11 mouse cellular contexts compared by ENCODE assay signal in the genomic region with DNA sequence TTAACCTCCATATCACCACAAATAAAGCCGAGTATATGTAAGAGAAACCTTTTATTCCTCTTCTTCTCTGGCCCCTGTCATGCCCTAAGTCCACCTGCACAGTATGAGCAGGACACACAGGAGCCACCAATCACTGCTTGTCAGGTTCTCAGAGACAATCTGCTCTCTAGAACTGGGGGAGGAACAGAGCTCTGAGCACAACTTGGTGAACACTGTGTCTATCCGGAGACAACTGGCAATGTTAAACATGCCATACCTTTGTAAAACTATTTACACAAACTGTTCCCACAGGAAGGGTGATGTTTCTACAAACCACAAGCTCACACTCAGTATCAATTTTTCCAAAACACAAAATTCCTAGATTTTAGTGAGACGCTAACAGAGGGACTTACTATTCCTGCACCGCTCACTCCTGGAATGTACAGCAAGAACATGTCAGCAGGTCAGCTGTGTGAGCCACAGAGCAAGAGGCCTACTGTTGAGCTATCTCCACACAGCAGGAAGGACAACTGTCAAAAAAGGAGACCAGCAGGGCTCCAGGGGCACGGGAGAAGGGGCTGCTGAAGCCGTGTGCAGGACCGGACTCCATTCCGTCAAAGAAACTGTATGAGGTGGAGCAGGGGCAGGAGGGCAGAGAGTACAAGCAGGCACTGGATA. TPM values are rescaled to one million over a fixed set of nuclear protein-coding genes. Genes with fewer than 3 reads are reported as not detected.
DNase-seq lines count a peak whose midpoint lies in the region; ATAC-seq lines count a peak whose summit lies in the region.
"Had no signal": no experiment of that assay in that cellular context is flagged by ENCODE, and none has a peak within 500 bp of the region (broad histone marks: within the 10 kb centered on the region; RNA-seq: fewer than 3 reads in every experiment).

No protein-coding gene starts in this region.

- no peak for ATAC-seq in hindbrain, embryonic 13.5 days (ENCODE audit: low FRiP score)
- no peak for ATAC-seq in hindbrain, embryonic 11.5 days (ENCODE audit: low FRiP score)
- no peak for ATAC-seq in midbrain, embryonic 11.5 days (ENCODE audit: low FRiP score)
- no peak for ATAC-seq in intestine, embryonic 14.5 days (replicated peaks; ENCODE audit: low FRiP score, low TSS enrichment, low read depth)

- no peak for DNase-seq in hindbrain, embryonic 11.5 days (ENCODE audit: low spot score)
- DNase-seq in midbrain, embryonic 11.5 days (ENCODE audit: low spot score, missing footprints), result peak; percentile 78
- DNase-seq in midbrain, embryonic 10.5 days (ENCODE audit: low spot score), result no peak
- no peak for DNase-seq in intestine, embryonic 14.5 days (ENCODE audit: low spot score)
- no peak for DNase-seq in left cerebral cortex, postnatal 36 days (ENCODE audit: low spot score in 2 of 2)
- DNase-seq in ovary, postnatal 36 days (ENCODE audit: low spot score), result no peak
- no peak for DNase-seq in layer of hippocampus, adult 9-10 months (ENCODE audit: low spot score)
- DNase-seq: cerebellum, adult 11 months; gastrocnemius, postnatal 36 days had no signal

- H3K4me2 ChIP-seq in hindbrain, embryonic 13.5 days, result no peak overlapping the region
- H3K4me2 ChIP-seq in hindbrain, embryonic 11.5 days (replicated peaks; ENCODE audit: low read depth, low read length), result no peak overlapping the region
- H3K4me2 ChIP-seq in midbrain, embryonic 11.5 days, result no peak overlapping the region
- no peak overlapping the region for H3K4me2 ChIP-seq in intestine, embryonic 14.5 days (ENCODE audit: low read length)
- H3K4me2 ChIP-seq: neural tube, embryonic 13.5 days had no signal

- no peaks in the 10 kb centered on the region for H3K9me3 ChIP-seq in hindbrain, embryonic 13.5 days
- no peaks in the 10 kb centered on the region for H3K9me3 ChIP-seq in hindbrain, embryonic 11.5 days (ENCODE audit: control insufficient read depth, low read length)
- H3K9me3 ChIP-seq in midbrain, embryonic 11.5 days (ENCODE audit: control insufficient read depth, low read length), result no peaks in the 10 kb centered on the region
- no peaks in the 10 kb centered on the region for H3K9me3 ChIP-seq in midbrain, embryonic 10.5 days (replicated peaks)
- H3K9me3 ChIP-seq in intestine, embryonic 14.5 days (ENCODE audit: control insufficient read depth, low read length), result no peaks in the 10 kb centered on the region
- H3K9me3 ChIP-seq: neural tube, embryonic 13.5 days had no signal

- H3K27ac ChIP-seq in hindbrain, embryonic 13.5 days, result 0 out of 2 replicates have a peak overlapping the region, but pooled peaks have one; percentile 30
- no peak overlapping the region for H3K27ac ChIP-seq in hindbrain, embryonic 11.5 days (ENCODE audit: low read depth, low read length)
- no peak overlapping the region for H3K27ac ChIP-seq in midbrain, embryonic 11.5 days (ENCODE audit: low read depth, low read length)
- H3K27ac ChIP-seq in midbrain, embryonic 10.5 days (replicated peaks), result no peak overlapping the region
- H3K27ac ChIP-seq in intestine, embryonic 14.5 days (ENCODE audit: low read depth), result peak overlapping the region; percentile 79

- H3K36me3 ChIP-seq in hindbrain, embryonic 13.5 days, result no peaks in the 10 kb centered on the region
- no peaks in the 10 kb centered on the region for H3K36me3 ChIP-seq in hindbrain, embryonic 11.5 days (ENCODE audit: control insufficient read depth, insufficient read depth, low read length)
- no peaks in the 10 kb centered on the region for H3K36me3 ChIP-seq in midbrain, embryonic 11.5 days (ENCODE audit: control insufficient read depth, insufficient read depth, low read length)
- peaks cover 4% of the 10 kb centered on the region for H3K36me3 ChIP-seq in midbrain, embryonic 10.5 days
- H3K36me3 ChIP-seq in intestine, embryonic 14.5 days (ENCODE audit: control insufficient read depth, insufficient read depth, low read length), result peaks cover 5% of the 10 kb centered on the region; the same call in 1 of the 2 replicates
- H3K36me3 ChIP-seq: neural tube, embryonic 13.5 days had no signal

- intact Hi-C loops in left cerebral cortex, postnatal 36 days (cut with DNase I), result no loop called here

- H3K4me1 ChIP-seq in hindbrain, embryonic 13.5 days (replicated peaks), result no peaks in the 10 kb centered on the region
- H3K4me1 ChIP-seq in hindbrain, embryonic 11.5 days (replicated peaks; ENCODE audit: control insufficient read depth, insufficient read depth, low read length), result no peaks in the 10 kb centered on the region
- H3K4me1 ChIP-seq in midbrain, embryonic 11.5 days (ENCODE audit: control insufficient read depth, insufficient read depth, low read length), result no peaks in the 10 kb centered on the region
- peaks cover 5% of the 10 kb centered on the region for H3K4me1 ChIP-seq in midbrain, embryonic 10.5 days
- H3K4me1 ChIP-seq in intestine, embryonic 14.5 days (replicated peaks; ENCODE audit: control insufficient read depth, insufficient read depth, low read length), result peaks cover 27% of the 10 kb centered on the region

- no peak overlapping the region for H3K4me3 ChIP-seq in hindbrain, embryonic 13.5 days
- H3K4me3 ChIP-seq in hindbrain, embryonic 11.5 days (ENCODE audit: low read depth, low read length), result no peak overlapping the region
- no peak overlapping the region for H3K4me3 ChIP-seq in midbrain, embryonic 11.5 days (ENCODE audit: low read depth, low read length)
- H3K4me3 ChIP-seq in midbrain, embryonic 10.5 days, result no peak overlapping the region
- H3K4me3 ChIP-seq in intestine, embryonic 14.5 days (ENCODE audit: low read depth, low read length), result no peak overlapping the region
- H3K4me3 ChIP-seq: neural tube, embryonic 13.5 days had no signal

- 68% methylated on average over 8 of the region's 8 CpGs for WGBS in hindbrain, embryonic 13.5 days
- 68% methylated on average over 8 of the region's 8 CpGs for WGBS in hindbrain, embryonic 11.5 days
- 77% methylated on average over 8 of the region's 8 CpGs for WGBS in midbrain, embryonic 11.5 days
- WGBS in midbrain, embryonic 10.5 days, result 77% methylated on average over 8 of the region's 8 CpGs
- WGBS in intestine, embryonic 14.5 days, result 42% methylated on average over 8 of the region's 8 CpGs

- no peak overlapping the region for H3K9ac ChIP-seq in hindbrain, embryonic 13.5 days
- no peak overlapping the region for H3K9ac ChIP-seq in hindbrain, embryonic 11.5 days (ENCODE audit: low read depth, low read length)
- no peak overlapping the region for H3K9ac ChIP-seq in midbrain, embryonic 11.5 days (ENCODE audit: low read length)
- H3K9ac ChIP-seq in intestine, embryonic 14.5 days (ENCODE audit: low read length), result no peak overlapping the region
- H3K9ac ChIP-seq: neural tube, embryonic 13.5 days had no signal

- H3K27me3 ChIP-seq in hindbrain, embryonic 13.5 days, result no peaks in the 10 kb centered on the region
- no peaks in the 10 kb centered on the region for H3K27me3 ChIP-seq in hindbrain, embryonic 11.5 days (ENCODE audit: control insufficient read depth, insufficient read depth, low read length)
- H3K27me3 ChIP-seq in midbrain, embryonic 11.5 days (ENCODE audit: control insufficient read depth, insufficient read depth, low read length), result no peaks in the 10 kb centered on the region
- H3K27me3 ChIP-seq in midbrain, embryonic 10.5 days (ENCODE audit: low read depth, poor library complexity, severe bottlenecking), result no peaks in the 10 kb centered on the region; the same call in 1 of the 2 replicates
- H3K27me3 ChIP-seq in intestine, embryonic 14.5 days (replicated peaks; ENCODE audit: control insufficient read depth, insufficient read depth, low read length), result no peaks in the 10 kb centered on the region
- H3K27me3 ChIP-seq: neural tube, embryonic 13.5 days had no signal

RNA-seq across cellular contexts. Expression of a gene that starts 25.0 kb away (rescaled TPM):
- polyA plus RNA-seq in hindbrain, embryonic 13.5 days (2015; fragmentation: Nextera tagmentation; extraction: Ambion mirVana), result 16.1 and 19.9 TPM in 2 replicates
- polyA plus RNA-seq in hindbrain, embryonic 11.5 days (2014; fragmentation: Nextera tagmentation; extraction: Ambion mirVana), result 13.6 and 18.3 TPM in 2 replicates
- polyA plus RNA-seq in midbrain, embryonic 11.5 days (2014; fragmentation: Nextera tagmentation; extraction: Ambion mirVana), result 10.2 and 17.2 TPM in 2 replicates
- polyA plus RNA-seq in midbrain, embryonic 10.5 days (2016; fragmentation: Nextera tagmentation; extraction: Ambion mirVana), result 26.6 and 35.9 TPM in 2 replicates
- 35.4 and 36.5 TPM in 2 replicates for polyA plus RNA-seq in intestine, embryonic 14.5 days (2014; fragmentation: Nextera tagmentation; extraction: Ambion mirVana)
- total RNA-seq in left cerebral cortex, postnatal 36 days (2021), result 10 to 100 TPM; 11.3 to 12.9 TPM

Comparison
In these comparisons a context has a peak if more than half of its experiments do, and no peak if none do; other contexts are left out.
1. H3K27ac ChIP-seq: peak in hindbrain, embryonic 13.5 days (single experiment) and intestine, embryonic 14.5 days (single experiment); none in hindbrain, embryonic 11.5 days (single experiment), midbrain, embryonic 11.5 days (single experiment) and midbrain, embryonic 10.5 days (single experiment).